Mouse (Mus musculus): ENCODE data around the gene Gm15737. TPM values are rescaled to one million over a fixed set of nuclear protein-coding genes. Genes with fewer than 3 reads are reported as not detected.

The Gm15737 gene
- polyA plus RNA-seq, 1 experiment: not detected

- Histone ChIP-seq H3K27me3 (ENCODE audit: control insufficient read depth, insufficient read depth, low read length) (no peaks in the 10 kb centered on the region), H3K4me1 (ENCODE audit: control insufficient read depth, insufficient read depth, low read length) (no peaks in the 10 kb centered on the region), H3K4me3 (replicated peaks; ENCODE audit: insufficient read depth, low read depth, low read length) (no peak overlapping the region), H3K27ac (ENCODE audit: insufficient read depth, low read length) (no peak overlapping the region)
- no peak for DNase-seq
- 56% methylated on average over 12 of the region's 12 CpGs for WGBS
- no peak for TF ChIP-seq POLR2A (IDR thresholded peaks at IDR 0.05; ENCODE audit: borderline replicate concordance, insufficient read depth, low read length)
Observed at GRCm38 (mm10) chr6:92858721-92859510, 10.2 kb upstream of the Gm15737 start.

DNA sequence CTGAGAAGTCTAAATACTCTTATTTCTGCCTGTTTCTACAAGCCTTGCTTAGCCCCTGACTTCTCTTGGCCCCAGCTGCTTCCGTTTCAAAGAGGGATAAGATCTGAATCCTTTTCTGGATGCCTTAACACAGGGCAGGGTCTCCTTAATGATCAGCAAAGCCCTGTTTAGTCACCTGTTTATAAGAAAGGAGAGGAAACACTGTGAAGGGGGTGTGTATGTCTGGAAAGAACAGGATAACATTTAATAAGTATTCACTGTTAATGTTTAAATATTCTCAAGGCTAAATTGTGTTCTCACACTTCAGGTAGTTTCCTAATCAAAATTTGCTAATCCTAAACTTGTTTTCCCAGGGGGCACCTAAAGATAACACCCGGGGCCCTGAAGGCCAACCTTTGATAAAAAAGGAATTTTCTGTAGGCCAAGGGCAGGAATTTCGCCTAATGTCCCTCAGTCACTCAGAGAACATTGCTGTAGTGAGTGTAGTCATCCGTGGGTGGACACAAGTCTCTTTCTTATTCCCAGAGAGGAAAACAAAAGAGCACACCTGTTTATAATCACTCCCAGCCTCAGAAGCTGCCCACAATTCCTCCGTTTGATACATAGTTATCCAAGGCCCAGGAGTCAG is 8.8 kb upstream of the Gm15737 start:
- DNase-seq: no peak
- TF ChIP-seq CTCF (IDR thresholded peaks at IDR 0.05; ENCODE audit: borderline replicate concordance, insufficient read depth, low read depth, low read length) (no peak), POLR2A (IDR thresholded peaks at IDR 0.05; ENCODE audit: borderline replicate concordance, insufficient read depth, low read length) (no peak)
- Histone ChIP-seq H3K4me3 (replicated peaks; ENCODE audit: insufficient read depth, low read depth, low read length) (no peak overlapping the region), H3K4me1 (ENCODE audit: control insufficient read depth, insufficient read depth, low read length) (no peaks in the 10 kb centered on the region), H3K27ac (ENCODE audit: insufficient read depth, low read length) (no peak overlapping the region), H3K27me3 (ENCODE audit: control insufficient read depth, insufficient read depth, low read length) (no peaks in the 10 kb centered on the region)
- 84% methylated on average over 5 of the region's 5 CpGs for WGBS

DNA sequence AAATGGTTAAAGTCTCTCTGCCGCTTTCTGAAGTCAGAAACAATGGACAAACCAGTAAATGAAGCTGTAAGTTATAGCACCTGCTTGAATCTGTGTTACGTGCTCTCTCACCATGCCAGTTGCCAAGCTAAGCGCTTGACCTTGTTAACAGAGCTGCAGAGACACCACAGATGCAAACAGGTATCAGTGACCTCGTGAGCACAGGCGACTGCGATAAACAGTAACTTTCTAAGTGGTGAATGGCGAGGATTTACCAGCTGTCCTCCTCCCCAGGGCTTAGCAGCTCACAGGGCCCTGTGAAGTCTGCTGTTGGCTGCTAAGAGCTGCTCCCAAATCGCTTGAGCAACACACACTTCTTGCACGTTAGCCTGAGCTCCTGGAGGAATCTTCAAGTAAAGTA is 6.6 kb upstream of the Gm15737 start:
- TF ChIP-seq CTCF (IDR thresholded peaks at IDR 0.05; ENCODE audit: borderline replicate concordance, insufficient read depth, low read depth, low read length): no peak
- no peak for TF ChIP-seq POLR2A (IDR thresholded peaks at IDR 0.05; ENCODE audit: borderline replicate concordance, insufficient read depth, low read length)
- no peak for DNase-seq
- no peak overlapping the region for H3K4me3 ChIP-seq (replicated peaks; ENCODE audit: insufficient read depth, low read depth, low read length)
- WGBS: 72% methylated on average over 9 of the region's 9 CpGs
- H3K27me3 ChIP-seq (ENCODE audit: control insufficient read depth, insufficient read depth, low read length): no peaks in the 10 kb centered on the region
- no peaks in the 10 kb centered on the region for H3K4me1 ChIP-seq (ENCODE audit: control insufficient read depth, insufficient read depth, low read length)
- no peak overlapping the region for H3K27ac ChIP-seq (ENCODE audit: insufficient read depth, low read length)

GRCm38 (mm10) chr6:92869582-92870219 is 544 bp downstream of the Gm15737 start:
- no peaks in the 10 kb centered on the region for H3K27me3 ChIP-seq (ENCODE audit: control insufficient read depth, insufficient read depth, low read length)
- no peaks in the 10 kb centered on the region for H3K4me1 ChIP-seq (ENCODE audit: control insufficient read depth, insufficient read depth, low read length)
- no peak overlapping the region for H3K4me3 ChIP-seq (replicated peaks; ENCODE audit: insufficient read depth, low read depth, low read length)
- DNase-seq: no peak
- WGBS: 70% methylated on average over 16 of the region's 16 CpGs
- H3K27ac ChIP-seq (ENCODE audit: insufficient read depth, low read length): no peak overlapping the region
- no peak for TF ChIP-seq POLR2A (IDR thresholded peaks at IDR 0.05; ENCODE audit: borderline replicate concordance, insufficient read depth, low read length)
- no peak for TF ChIP-seq CTCF (IDR thresholded peaks at IDR 0.05; ENCODE audit: borderline replicate concordance, insufficient read depth, low read depth, low read length)

- TF ChIP-seq CTCF (IDR thresholded peaks at IDR 0.05; ENCODE audit: borderline replicate concordance, insufficient read depth, low read depth, low read length): no peak
- TF ChIP-seq POLR2A (IDR thresholded peaks at IDR 0.05; ENCODE audit: borderline replicate concordance, insufficient read depth, low read length): no peak
- no peak for DNase-seq
- Histone ChIP-seq H3K27me3 (ENCODE audit: control insufficient read depth, insufficient read depth, low read length) (no peaks in the 10 kb centered on the region), H3K4me1 (ENCODE audit: control insufficient read depth, insufficient read depth, low read length) (no peaks in the 10 kb centered on the region), H3K27ac (ENCODE audit: insufficient read depth, low read length) (no peak overlapping the region), H3K4me3 (replicated peaks; ENCODE audit: insufficient read depth, low read depth, low read length) (no peak overlapping the region)
- WGBS: 29% methylated on average over 4 of the region's 4 CpGs
Observed at GRCm38 (mm10) chr6:92871813-92872212, 2.7 kb downstream of the Gm15737 start.

DNA sequence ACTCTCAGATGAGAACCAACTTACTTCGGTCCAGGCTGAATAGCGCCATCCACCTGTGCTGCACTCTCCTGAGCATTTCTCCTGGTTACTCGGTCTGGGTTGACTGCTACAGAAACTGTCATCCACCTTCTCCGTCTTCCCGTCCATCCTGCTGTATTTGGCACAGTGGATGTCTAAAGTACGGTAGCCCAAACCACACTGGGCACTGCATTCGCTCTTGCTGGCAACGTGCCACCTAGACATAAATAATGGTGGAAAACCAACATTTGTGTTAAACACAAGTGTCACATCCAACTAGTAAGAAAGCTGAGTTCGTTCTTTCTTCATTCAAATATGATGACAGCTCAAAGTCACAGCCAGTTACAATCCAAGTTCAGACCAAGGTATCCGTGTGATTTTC is 3.6 kb downstream of the Gm15737 start:
- Histone ChIP-seq H3K4me3 (replicated peaks; ENCODE audit: insufficient read depth, low read depth, low read length) (no peak overlapping the region), H3K4me1 (ENCODE audit: control insufficient read depth, insufficient read depth, low read length) (no peaks in the 10 kb centered on the region), H3K27me3 (ENCODE audit: control insufficient read depth, insufficient read depth, low read length) (no peaks in the 10 kb centered on the region), H3K27ac (ENCODE audit: insufficient read depth, low read length) (no peak overlapping the region)
- TF ChIP-seq CTCF (IDR thresholded peaks at IDR 0.05; ENCODE audit: borderline replicate concordance, insufficient read depth, low read depth, low read length) (no peak), POLR2A (IDR thresholded peaks at IDR 0.05; ENCODE audit: borderline replicate concordance, insufficient read depth, low read length) (no peak)
- DNase-seq: no peak
- 34% methylated on average over 10 of the region's 10 CpGs for WGBS

DNA sequence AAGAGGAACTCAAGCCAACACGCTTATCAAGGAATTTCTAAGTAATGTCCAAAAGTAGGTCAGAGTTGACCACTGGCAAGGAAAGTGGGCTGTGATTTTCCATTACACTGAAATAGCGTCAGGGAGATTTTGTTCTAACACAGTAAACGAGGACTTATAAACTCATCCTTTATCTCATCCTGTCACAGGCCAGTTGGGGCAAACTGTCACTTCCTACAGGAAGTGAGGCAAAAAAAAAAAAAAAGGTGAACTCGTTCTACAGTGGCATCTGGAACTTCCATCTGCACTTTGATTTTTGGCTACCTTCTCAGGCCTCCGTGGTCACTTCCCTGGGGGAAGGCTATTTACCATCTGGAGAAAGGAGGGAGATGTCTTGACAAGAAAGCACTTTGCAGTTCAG is 5.7 kb downstream of the Gm15737 start:
- Histone ChIP-seq H3K27ac (ENCODE audit: insufficient read depth, low read length) (no peak overlapping the region), H3K27me3 (ENCODE audit: control insufficient read depth, insufficient read depth, low read length) (no peaks in the 10 kb centered on the region)
- 22% methylated on average over 5 of the region's 5 CpGs for WGBS

More for the DNA sequence above, 5.7 kb downstream of the Gm15737 start:
- TF ChIP-seq CTCF (IDR thresholded peaks at IDR 0.05; ENCODE audit: borderline replicate concordance, insufficient read depth, low read depth, low read length): no peak
- no peak for TF ChIP-seq POLR2A (IDR thresholded peaks at IDR 0.05; ENCODE audit: borderline replicate concordance, insufficient read depth, low read length)
- Histone ChIP-seq H3K4me1 (ENCODE audit: control insufficient read depth, insufficient read depth, low read length) (no peaks in the 10 kb centered on the region), H3K4me3 (replicated peaks; ENCODE audit: insufficient read depth, low read depth, low read length) (no peak overlapping the region)
- peak in 1 of 2 experiments; percentile 27 for DNase-seq
